ENCODE assay signal across 11 mouse cellular contexts in genomic region chr1:73998925-73999375, GRCm38 (mm10).
DNase-seq lines count a peak whose midpoint lies in the region; ATAC-seq and TF ChIP-seq lines count a peak whose summit lies in the region.
"Had no signal": no experiment of that assay in that cellular context is flagged by ENCODE, and none has a peak within 500 bp of the region (broad histone marks: within the 10 kb centered on the region; RNA-seq: fewer than 3 reads in every experiment).

No protein-coding gene starts in this region.

- no peak for ATAC-seq in midbrain, embryonic 14.5 days (ENCODE audit: low FRiP score, low TSS enrichment)
- no peak for ATAC-seq in heart, embryonic 11.5 days (replicated peaks; ENCODE audit: insufficient number of reproducible peaks, low FRiP score, low TSS enrichment)
- ATAC-seq in liver, embryonic 16.5 days (ENCODE audit: low read depth), result no peak
- ATAC-seq in stomach, postnatal 0 days (ENCODE audit: low FRiP score, low TSS enrichment), result peak; percentile 3; the same call in 1 of the 2 replicates

- no peak for TF ChIP-seq EP300 in stomach, postnatal 0 days (optimal IDR thresholded peaks at IDR 0.05)

- no peak overlapping the region for H3K9ac ChIP-seq in midbrain, embryonic 14.5 days (replicated peaks; ENCODE audit: low read length)
- peak overlapping the region; percentile 46 for H3K9ac ChIP-seq in heart, embryonic 11.5 days (ENCODE audit: low read depth, low read length)
- peak overlapping the region; percentile 27; the same call in 1 of the 2 replicates for H3K9ac ChIP-seq in liver, embryonic 16.5 days (ENCODE audit: low read depth, low read length)
- no peak overlapping the region for H3K9ac ChIP-seq in stomach, postnatal 0 days (ENCODE audit: low read length)

- H3K9me3 ChIP-seq in midbrain, embryonic 10.5 days (replicated peaks), result no peaks in the 10 kb centered on the region
- H3K9me3 ChIP-seq in midbrain, embryonic 14.5 days (ENCODE audit: control insufficient read depth, low read length), result no peaks in the 10 kb centered on the region
- H3K9me3 ChIP-seq in heart, embryonic 11.5 days (replicated peaks; ENCODE audit: control insufficient read depth, low read length), result no peaks in the 10 kb centered on the region
- H3K9me3 ChIP-seq in liver, embryonic 16.5 days (replicated peaks; ENCODE audit: control insufficient read depth, low read length), result no peaks in the 10 kb centered on the region
- H3K9me3 ChIP-seq in stomach, postnatal 0 days (ENCODE audit: control insufficient read depth, low read length), result no peaks in the 10 kb centered on the region
- H3K9me3 ChIP-seq: hindbrain, embryonic 13.5 days; neural tube, embryonic 12.5 days had no signal

- H3K27ac ChIP-seq in midbrain, embryonic 10.5 days (replicated peaks), result peak overlapping the region; percentile 47; the same call in 1 of the 2 replicates
- H3K27ac ChIP-seq in midbrain, embryonic 14.5 days (replicated peaks; ENCODE audit: low read depth, low read length), result no peak overlapping the region
- peak overlapping the region; percentile 94 for H3K27ac ChIP-seq in heart, embryonic 11.5 days (ENCODE audit: low read depth, low read length)
- 0 out of 2 replicates have a peak overlapping the region, but pooled peaks have one; percentile 19 for H3K27ac ChIP-seq in liver, embryonic 16.5 days (ENCODE audit: low read length)
- H3K27ac ChIP-seq in stomach, postnatal 0 days (replicated peaks), result peak overlapping the region; percentile 81
- H3K27ac ChIP-seq: hindbrain, embryonic 13.5 days; neural tube, embryonic 12.5 days had no signal

- H3K4me2 ChIP-seq in midbrain, embryonic 14.5 days (ENCODE audit: low read length), result no peak overlapping the region
- H3K4me2 ChIP-seq in heart, embryonic 11.5 days, result peak overlapping the region; percentile 34
- peak overlapping the region; percentile 71 for H3K4me2 ChIP-seq in liver, embryonic 16.5 days (ENCODE audit: low read depth, low read length)
- H3K4me2 ChIP-seq in stomach, postnatal 0 days (replicated peaks; ENCODE audit: low read depth), result no peak overlapping the region
- H3K4me2 ChIP-seq: hindbrain, embryonic 13.5 days; neural tube, embryonic 12.5 days had no signal

- H3K36me3 ChIP-seq in midbrain, embryonic 10.5 days, result no peaks in the 10 kb centered on the region
- H3K36me3 ChIP-seq in midbrain, embryonic 14.5 days (ENCODE audit: control insufficient read depth, insufficient read depth, low read length), result no peaks in the 10 kb centered on the region
- peaks cover 6% of the 10 kb centered on the region; the same call in 1 of the 2 replicates for H3K36me3 ChIP-seq in heart, embryonic 11.5 days (ENCODE audit: control insufficient read depth, insufficient read depth, low read length)
- H3K36me3 ChIP-seq in liver, embryonic 16.5 days (ENCODE audit: control insufficient read depth, insufficient read depth), result peaks cover 16% of the 10 kb centered on the region
- peaks cover 8% of the 10 kb centered on the region; the same call in 1 of the 2 replicates for H3K36me3 ChIP-seq in stomach, postnatal 0 days (ENCODE audit: control insufficient read depth, insufficient read depth, low read length)
- H3K36me3 ChIP-seq: hindbrain, embryonic 13.5 days; neural tube, embryonic 12.5 days had no signal

- H3K4me3 ChIP-seq in midbrain, embryonic 10.5 days, result no peak overlapping the region
- H3K4me3 ChIP-seq in midbrain, embryonic 14.5 days (replicated peaks; ENCODE audit: low read depth, low read length), result no peak overlapping the region
- H3K4me3 ChIP-seq in heart, embryonic 11.5 days (ENCODE audit: low read depth, low read length), result no peak overlapping the region
- H3K4me3 ChIP-seq in liver, embryonic 16.5 days (ENCODE audit: low read depth, low read length), result peak overlapping the region; percentile 65
- no peak overlapping the region for H3K4me3 ChIP-seq in stomach, postnatal 0 days (ENCODE audit: low read depth, low read length)
- H3K4me3 ChIP-seq: hindbrain, embryonic 13.5 days; neural tube, embryonic 12.5 days had no signal

- WGBS in midbrain, embryonic 10.5 days, result 74% methylated on average over 5 of the region's 5 CpGs
- WGBS in midbrain, embryonic 14.5 days, result 86% methylated on average over 5 of the region's 5 CpGs
- 31% methylated on average over 5 of the region's 5 CpGs for WGBS in heart, embryonic 11.5 days (ENCODE audit: insufficient replicate concordance)
- 36% methylated on average over 5 of the region's 5 CpGs for WGBS in liver, embryonic 16.5 days (ENCODE audit: insufficient replicate concordance)
- 56% methylated on average over 5 of the region's 5 CpGs for WGBS in stomach, postnatal 0 days

- no peak for DNase-seq in midbrain, embryonic 10.5 days (ENCODE audit: low spot score)
- DNase-seq in midbrain, embryonic 14.5 days, result no peak
- no peak for DNase-seq in stomach, postnatal 0 days (ENCODE audit: low spot score)
- DNase-seq in layer of hippocampus, adult 8-10 months (ENCODE audit: low spot score in 2 of 2), result no peak
- no peak for DNase-seq in spleen, adult 12 weeks (ENCODE audit: low spot score)
- DNase-seq in gastrocnemius, adult 18-20 months (ENCODE audit: low spot score), result no peak
- DNase-seq: cerebellum, postnatal 10 days had no signal

- H3K27me3 ChIP-seq in midbrain, embryonic 10.5 days (ENCODE audit: low read depth, poor library complexity, severe bottlenecking), result no peaks in the 10 kb centered on the region
- no peaks in the 10 kb centered on the region for H3K27me3 ChIP-seq in midbrain, embryonic 14.5 days (ENCODE audit: control insufficient read depth, insufficient read depth, low read length)
- no peaks in the 10 kb centered on the region for H3K27me3 ChIP-seq in heart, embryonic 11.5 days (ENCODE audit: control insufficient read depth, insufficient read depth, low read length)
- no peaks in the 10 kb centered on the region for H3K27me3 ChIP-seq in liver, embryonic 16.5 days (ENCODE audit: control insufficient read depth, insufficient read depth, low read depth, low read length)
- no peaks in the 10 kb centered on the region for H3K27me3 ChIP-seq in stomach, postnatal 0 days (ENCODE audit: control insufficient read depth, insufficient read depth, low read length)
- H3K27me3 ChIP-seq: hindbrain, embryonic 13.5 days; neural tube, embryonic 12.5 days had no signal

- H3K4me1 ChIP-seq in midbrain, embryonic 10.5 days, result peaks cover 28% of the 10 kb centered on the region
- H3K4me1 ChIP-seq in midbrain, embryonic 14.5 days (ENCODE audit: control insufficient read depth, insufficient read depth, low read length), result no peaks in the 10 kb centered on the region
- peaks cover 77% of the 10 kb centered on the region for H3K4me1 ChIP-seq in heart, embryonic 11.5 days (ENCODE audit: control insufficient read depth, insufficient read depth, low read length)
- peaks cover 58% of the 10 kb centered on the region for H3K4me1 ChIP-seq in liver, embryonic 16.5 days (ENCODE audit: control insufficient read depth, low read depth, low read length)
- H3K4me1 ChIP-seq in stomach, postnatal 0 days (replicated peaks; ENCODE audit: control insufficient read depth, insufficient read depth), result peaks cover 7% of the 10 kb centered on the region; the same call in 1 of the 2 replicates

- TF ChIP-seq CTCF in stomach, postnatal 0 days (IDR thresholded peaks at IDR 0.05; ENCODE audit: low read depth), result no peak

Comparison
In these comparisons a context has a peak if more than half of its experiments do, and no peak if none do; other contexts are left out.
1. H3K4me2 ChIP-seq: peak in heart, embryonic 11.5 days (single experiment) and liver, embryonic 16.5 days (single experiment); none in midbrain, embryonic 14.5 days (single experiment) and stomach, postnatal 0 days (single experiment).
2. H3K9ac ChIP-seq: peak in heart, embryonic 11.5 days (single experiment) and liver, embryonic 16.5 days (single experiment); none in midbrain, embryonic 14.5 days (single experiment) and stomach, postnatal 0 days (single experiment).